Mouse (Mus musculus) layer of hippocampus, adult 18-20 months (tissue): Measurements from ENCODE around the gene Asap3. TPM values are rescaled to one million over a fixed set of nuclear protein-coding genes. Genes with fewer than 3 reads are reported as not detected.

Experiments used
- DNase-seq, 2 experiments: peaks; one replicate each; pipeline ENCODE4 v3.0.0; 2022; ENCODE audit warnings: low spot score in 2 of 2
- total RNA-seq, 2 experiments: library from RNA; stranded (reverse); gene quantifications; 2 replicates each; pipeline ENCODE4 v1.2.3; 2021

The Asap3 gene
- total RNA-seq, 2 experiments from 2014 or later = 2.2 to 2.6 TPM

DNA sequence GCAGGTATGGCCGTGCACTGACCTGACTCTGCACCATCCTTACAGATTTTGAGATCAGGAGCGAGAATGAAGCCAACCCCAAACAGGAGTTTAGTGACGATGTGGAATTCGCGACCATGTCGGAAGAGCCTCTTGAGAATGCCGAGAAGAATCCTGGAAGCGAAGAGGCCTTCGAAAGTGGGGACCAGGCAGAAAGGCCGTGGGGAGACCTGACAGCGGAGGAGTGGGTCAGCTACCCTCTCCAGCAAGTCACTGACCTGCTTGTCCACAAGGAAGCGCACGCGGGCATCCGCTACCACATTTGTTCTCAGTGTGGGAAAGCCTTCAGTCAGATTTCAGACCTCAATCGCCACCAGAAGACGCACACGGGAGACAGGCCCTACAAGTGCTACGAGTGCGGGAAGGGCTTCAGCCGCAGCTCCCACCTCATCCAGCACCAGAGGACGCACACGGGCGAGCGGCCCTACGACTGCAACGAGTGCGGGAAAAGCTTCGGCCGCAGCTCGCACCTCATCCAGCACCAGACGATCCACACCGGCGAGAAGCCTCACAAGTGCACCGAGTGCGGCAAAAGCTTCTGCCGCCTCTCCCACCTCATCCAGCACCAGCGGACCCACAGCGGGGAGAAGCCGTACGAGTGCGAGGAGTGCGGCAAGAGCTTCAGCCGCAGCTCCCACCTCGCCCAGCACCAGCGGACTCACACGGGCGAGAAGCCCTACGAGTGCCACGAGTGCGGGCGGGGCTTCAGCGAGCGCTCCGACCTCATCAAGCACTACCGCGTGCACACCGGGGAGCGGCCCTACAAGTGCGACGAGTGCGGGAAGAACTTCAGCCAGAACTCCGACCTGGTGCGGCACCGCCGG lies 84.0 kb downstream of the Asap3 start:
- no peak for DNase-seq

DNA sequence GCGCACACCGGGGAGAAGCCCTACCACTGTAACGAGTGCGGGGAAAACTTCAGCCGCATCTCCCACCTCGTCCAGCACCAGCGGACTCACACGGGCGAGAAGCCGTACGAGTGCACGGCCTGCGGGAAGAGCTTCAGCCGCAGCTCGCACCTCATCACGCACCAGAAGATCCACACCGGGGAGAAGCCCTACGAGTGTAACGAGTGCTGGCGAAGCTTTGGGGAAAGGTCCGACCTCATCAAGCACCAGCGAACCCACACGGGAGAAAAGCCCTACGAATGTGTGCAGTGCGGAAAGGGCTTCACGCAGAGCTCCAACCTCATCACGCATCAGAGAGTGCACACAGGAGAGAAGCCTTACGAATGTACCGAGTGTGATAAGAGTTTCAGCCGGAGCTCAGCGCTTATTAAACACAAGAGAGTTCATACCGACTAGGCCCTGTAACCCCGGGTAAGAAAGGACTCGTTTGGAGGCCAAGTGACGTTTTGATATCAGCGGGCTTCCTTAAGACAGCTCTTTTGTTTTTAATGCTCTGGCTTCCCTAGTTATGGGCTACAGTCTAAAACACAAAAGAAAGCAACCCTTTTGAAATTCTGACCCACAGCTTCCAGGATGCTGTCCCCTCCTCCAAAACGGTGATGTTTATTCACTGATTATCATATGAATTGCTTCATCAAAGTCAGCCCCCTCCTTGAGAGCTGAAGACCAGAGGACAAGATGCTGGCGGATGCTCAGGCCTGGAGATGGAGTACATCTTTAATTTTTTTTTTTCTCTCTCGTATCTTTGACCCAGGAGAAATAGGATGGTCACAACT lies 84.8 kb downstream of the Asap3 start:
- no peak for DNase-seq

DNA sequence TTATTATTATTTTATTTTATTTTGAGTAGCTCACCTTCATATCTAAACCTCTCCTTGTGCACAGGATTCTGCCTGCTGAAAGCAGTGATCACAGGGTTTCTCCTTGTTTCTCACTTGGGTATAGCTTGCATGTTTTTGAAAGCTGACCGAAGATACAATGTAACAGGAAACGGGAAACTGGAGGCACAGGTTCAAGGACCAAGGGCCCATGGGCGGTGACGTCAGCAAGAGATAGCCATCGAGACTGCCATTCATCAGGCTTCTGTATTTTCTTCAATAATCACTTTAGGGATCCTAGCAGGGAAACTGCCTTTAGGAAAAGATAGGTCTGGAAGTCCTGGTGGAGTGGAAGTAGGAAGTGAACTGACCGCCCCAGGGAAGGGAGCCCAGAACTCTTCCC lies 85.5 kb downstream of the Asap3 start:
- DNase-seq = no peak

Other genes starting within 250 kb of the Asap3 start
- gene Gale, start 242.6 kb upstream of the Asap3 start, total RNA-seq = 10 to 100 TPM; 19.6 to 20.9 TPM
- 100 to 1,000 TPM in 1 of 2 experiments, 10 to 100 TPM in 1; 99.7 to 102 TPM for gene Lypla2, start 233.7 kb upstream of the Asap3 start, total RNA-seq
- gene Pithd1, start 219.1 kb upstream of the Asap3 start, total RNA-seq = 10 to 100 TPM; 88.9 to 93.4 TPM
- gene Eloa, start 184.6 kb upstream of the Asap3 start, total RNA-seq = 10 to 100 TPM; 28.6 to 29.3 TPM
- 100 to 1,000 TPM; 306 to 330 TPM for gene Rpl11, start 152.9 kb upstream of the Asap3 start, total RNA-seq
- 10 to 100 TPM; 30.0 to 35.1 TPM for gene Id3, start 62.9 kb upstream of the Asap3 start, total RNA-seq
- under 1 TPM; 0.36 to 0.84 TPM for gene E2f2, start 34.0 kb upstream of the Asap3 start, total RNA-seq
- gene Tcea3, start 41.4 kb downstream of the Asap3 start, total RNA-seq = under 1 TPM in 1 of 2 experiments, not detected in 1; 0.50 TPM
- 10 to 100 TPM; 34.2 to 34.6 TPM for gene Zfp46, start 78.3 kb downstream of the Asap3 start, total RNA-seq
- 10 to 100 TPM; 82.8 to 88.6 TPM for gene Hnrnpr, start 104.6 kb downstream of the Asap3 start, total RNA-seq
- gene Htr1d, start 217.2 kb downstream of the Asap3 start, total RNA-seq = 1 to 10 TPM in 1 of 2 experiments, under 1 TPM in 1; 0.56 to 1.2 TPM